Mouse (Mus musculus) heart, embryonic 16.5 days (tissue): ENCODE data around the gene Gm49342. TPM values are rescaled to one million over a fixed set of nuclear protein-coding genes. Genes with fewer than 3 reads are reported as not detected.

Experiments used
- polyA plus RNA-seq: library from polyadenylated mRNA; unstranded; fragments of >200 nt; fragmentation: Nextera tagmentation; extraction: Ambion mirVana; gene quantifications from 2 replicates; pipeline ENCODE4 v1.2.1, GENCODE M21; 2015

Gene Gm49342
- polyA plus RNA-seq, 1 experiment from 2014 or later: not detected

Other genes starting within 250 kb of the Gm49342 start
- not detected in 2 replicates for gene Olfr748, start 237.1 kb upstream of the Gm49342 start, polyA plus RNA-seq
- not detected in 2 replicates for gene Olfr749, start 199.4 kb upstream of the Gm49342 start, polyA plus RNA-seq
- 46.1 and 48.8 TPM in 2 replicates for gene Ttc5, start 159.0 kb upstream of the Gm49342 start, polyA plus RNA-seq
- gene Ccnb1ip1, start 136.8 kb upstream of the Gm49342 start, polyA plus RNA-seq: not detected in 2 replicates
- 39.3 and 40.4 TPM in 2 replicates for gene Parp2, start 136.7 kb upstream of the Gm49342 start, polyA plus RNA-seq
- 5.1 and 5.6 TPM in 2 replicates for gene Tep1, start 74.0 kb upstream of the Gm49342 start, polyA plus RNA-seq
- 0.12 and 0.16 TPM in 2 replicates for gene Klhl33, start 47.0 kb upstream of the Gm49342 start, polyA plus RNA-seq
- 134 and 141 TPM in 2 replicates for gene Osgep, start 19.6 kb upstream of the Gm49342 start, polyA plus RNA-seq
- 118 and 126 TPM in 2 replicates for gene Apex1, start 19.5 kb upstream of the Gm49342 start, polyA plus RNA-seq
- 32.5 and 37.9 TPM in 2 replicates for gene Pip4p1, start 13.7 kb upstream of the Gm49342 start, polyA plus RNA-seq
- 32.0 and 36.9 TPM in 2 replicates for gene Pnp, start 13.4 kb upstream of the Gm49342 start, polyA plus RNA-seq
- gene Pnp2, start 11.5 kb downstream of the Gm49342 start, polyA plus RNA-seq: 0.31 and 0.43 TPM in 2 replicates
- gene Rnase10, start 63.2 kb downstream of the Gm49342 start, polyA plus RNA-seq: 0.21 and 0.37 TPM in 2 replicates
- not detected in 2 replicates for gene Rnase9, start 97.4 kb downstream of the Gm49342 start, polyA plus RNA-seq
- not detected in 2 replicates for gene Rnase11, start 105.6 kb downstream of the Gm49342 start, polyA plus RNA-seq
- 0.71 TPM in 1 of 2 replicates, not detected in the other for gene Rnase12, start 113.1 kb downstream of the Gm49342 start, polyA plus RNA-seq
- gene Olfr750, start 129.9 kb downstream of the Gm49342 start, polyA plus RNA-seq: not detected in 2 replicates
- 27.3 and 30.5 TPM in 2 replicates for gene Rnase4, start 146.6 kb downstream of the Gm49342 start, polyA plus RNA-seq
- 3.4 and 4.4 TPM in 2 replicates for gene Ang, start 146.6 kb downstream of the Gm49342 start, polyA plus RNA-seq
- gene Eddm3b, start 169.9 kb downstream of the Gm49342 start, polyA plus RNA-seq: not detected in 2 replicates
- 0.80 and 1.1 TPM in 2 replicates for gene Rnase6, start 179.4 kb downstream of the Gm49342 start, polyA plus RNA-seq
- gene Rnase1, start 202.3 kb downstream of the Gm49342 start, polyA plus RNA-seq: 0.91 and 1.1 TPM in 2 replicates
- not detected in 2 replicates for gene Rnase2b, start 217.7 kb downstream of the Gm49342 start, polyA plus RNA-seq